8 mouse cellular contexts compared by ENCODE assay signal in genomic region chr16:50430515-50430877, GRCm38 (mm10). TPM values are rescaled to one million over a fixed set of nuclear protein-coding genes. Genes with fewer than 3 reads are reported as not detected.
DNase-seq lines count a peak whose midpoint lies in the region; ATAC-seq and TF ChIP-seq lines count a peak whose summit lies in the region.

No protein-coding gene starts in this region.

- H3K4me2 ChIP-seq in kidney, embryonic 14.5 days (replicated peaks; ENCODE audit: low read depth, low read length), result peak overlapping the region; percentile 92
- peak overlapping the region; percentile 52 for H3K4me2 ChIP-seq in CH12.LX (ENCODE audit: insufficient read depth, low read depth, poor library complexity, severe bottlenecking)
- H3K4me2 ChIP-seq in intestine, embryonic 16.5 days (ENCODE audit: low read depth, low read length), result peak overlapping the region; percentile 96

- peak overlapping the region; percentile 89 for H3K4me3 ChIP-seq in kidney, embryonic 14.5 days (ENCODE audit: low read length)
- H3K4me3 ChIP-seq in CH12.LX (replicated peaks in 1 of 3; ENCODE audit: low read depth in 2 of 3, low read length in 2 of 3, poor library complexity in 1 of 3), result peak overlapping the region; percentile 74 to 91 (median 84)
- H3K4me3 ChIP-seq in intestine, embryonic 16.5 days (ENCODE audit: low read length), result peak overlapping the region; percentile 95

- no peak for TF ChIP-seq EP300 in CH12.LX (IDR thresholded peaks at IDR 0.05; ENCODE audit: low read length)

- H3K27me3 ChIP-seq in kidney, embryonic 14.5 days (ENCODE audit: control insufficient read depth, insufficient read depth, low read length), result no peaks in the 10 kb centered on the region
- no peaks in the 10 kb centered on the region for H3K27me3 ChIP-seq in CH12.LX (replicated peaks)
- H3K27me3 ChIP-seq in intestine, embryonic 16.5 days (replicated peaks; ENCODE audit: control insufficient read depth, insufficient read depth, low read length), result no peaks in the 10 kb centered on the region

- H3K27ac ChIP-seq in kidney, embryonic 14.5 days (ENCODE audit: low read depth, low read length), result peak overlapping the region; percentile 62; the same call in 1 of the 2 replicates
- H3K27ac ChIP-seq in CH12.LX (ENCODE audit: insufficient read depth, low read depth), result no peak overlapping the region
- no peak overlapping the region for H3K27ac ChIP-seq in intestine, embryonic 16.5 days (ENCODE audit: low read length)

- H3K9me3 ChIP-seq in kidney, embryonic 14.5 days (ENCODE audit: control insufficient read depth, low read length), result no peaks in the 10 kb centered on the region
- no peaks in the 10 kb centered on the region for H3K9me3 ChIP-seq in CH12.LX (replicated peaks; ENCODE audit: low read length)
- H3K9me3 ChIP-seq in intestine, embryonic 16.5 days (ENCODE audit: control insufficient read depth, low read length), result no peaks in the 10 kb centered on the region

- TF ChIP-seq RAD21 in CH12.LX (IDR thresholded peaks at IDR 0.05; ENCODE audit: low read depth, low read length), result no peak

- no peak for DNase-seq in kidney, postnatal 14 days
- DNase-seq in CH12.LX (ENCODE audit: extremely low read depth), result peak; percentile 66
- peak; percentile 38 for DNase-seq in c-Kit-positive CD71-positive TER-119-positive erythroid progenitor cells, embryonic 14.5 days (ENCODE audit: low spot score)
- peak; percentile 41 for DNase-seq in retina, embryonic 14.5 days (ENCODE audit: low spot score)
- DNase-seq in urinary bladder, postnatal 14 days (ENCODE audit: low spot score), result no peak
- no peak for DNase-seq in gastrocnemius, adult 8-10 months (ENCODE audit: low spot score in 2 of 2)

- peak overlapping the region; percentile 94 for H3K9ac ChIP-seq in kidney, embryonic 14.5 days (ENCODE audit: low read depth, low read length)
- H3K9ac ChIP-seq in CH12.LX (ENCODE audit: insufficient read depth, low read depth), result peak overlapping the region; percentile 83
- peak overlapping the region; percentile 93 for H3K9ac ChIP-seq in intestine, embryonic 16.5 days (ENCODE audit: low read depth, low read length)

- H3K79me2 ChIP-seq in CH12.LX (replicated peaks; ENCODE audit: control insufficient read depth, extremely low read depth, insufficient read depth, poor library complexity, severe bottlenecking), result peaks cover 24% of the 10 kb centered on the region

- dilution Hi-C loops in CH12.LX (cut with MboI; ENCODE audit: extremely low pct_ligation_motif_present, extremely low pct_unique_long_range_greater_than_20kb, low sequenced_read_pairs), result no loop called here

- H3K4me1 ChIP-seq in kidney, embryonic 14.5 days (ENCODE audit: control insufficient read depth, insufficient read depth, low read length), result peaks cover 9% of the 10 kb centered on the region; the same call in 1 of the 2 replicates
- peaks cover 7 to 19% of the 10 kb centered on the region in 2 experiments for H3K4me1 ChIP-seq in CH12.LX (ENCODE audit: control insufficient read depth in 1 of 2, insufficient read depth in 2 of 2)
- H3K4me1 ChIP-seq in intestine, embryonic 16.5 days (ENCODE audit: control insufficient read depth, insufficient read depth, low read length), result peaks cover 3% of the 10 kb centered on the region; the same call in 1 of the 2 replicates

- TF ChIP-seq CTCF in CH12.LX (conservative IDR thresholded peaks at IDR 0.05 in 1 of 2, IDR thresholded peaks at IDR 0.05 in 1 of 2; ENCODE audit: low read depth in 2 of 2, low read length in 2 of 2), result no peak

- no peak for ATAC-seq in kidney, embryonic 14.5 days (ENCODE audit: low FRiP score, low TSS enrichment)
- ATAC-seq in intestine, embryonic 16.5 days, result no peak

- in situ Hi-C loops in CH12.LX (cut with MboI; ENCODE audit: low pct_ligation_motif_present, low pct_unique_long_range_greater_than_20kb, low sequenced_read_pairs), result loop anchor here (10.0 kb wide), 1 partner anchor 84 kb away; no protein-coding TSS in a partner anchor

- WGBS in kidney, embryonic 14.5 days, result under 1% methylated on average over 12 of the region's 12 CpGs
- WGBS in intestine, embryonic 16.5 days, result 0% methylated on average over 12 of the region's 12 CpGs

- no peak; the same call in 1 of the 2 replicates for TF ChIP-seq POLR2A in CH12.LX (IDR thresholded peaks at IDR 0.05; ENCODE audit: low read depth, low read length)

- H3K36me3 ChIP-seq in kidney, embryonic 14.5 days (ENCODE audit: control insufficient read depth, insufficient read depth, low read length), result peaks cover 2% of the 10 kb centered on the region; the same call in 1 of the 2 replicates
- H3K36me3 ChIP-seq in CH12.LX (replicated peaks in 1 of 2; ENCODE audit: control insufficient read depth in 1 of 2, insufficient read depth in 1 of 2, low read length in 1 of 2), result peaks cover 4 to 28% of the 10 kb centered on the region in 2 experiments
- H3K36me3 ChIP-seq in intestine, embryonic 16.5 days (ENCODE audit: control insufficient read depth, insufficient read depth, low read length), result no peaks in the 10 kb centered on the region

TF ChIP-seq in CH12.LX, 34 proteins besides CTCF, POLR2A, EP300 and RAD21:
- 0 out of 2 replicates have a peak, but pooled peaks have one; percentile 3 for TF ChIP-seq BHLHE40 (IDR thresholded peaks at IDR 0.05; ENCODE audit: low read depth, low read length)
- no peak for TF ChIP-seq USF1 (IDR thresholded peaks at IDR 0.05; ENCODE audit: low read depth, low read length)
- no peak for TF ChIP-seq E2F4 (IDR thresholded peaks at IDR 0.05; ENCODE audit: insufficient replicate concordance, low read depth, low read length)
- TF ChIP-seq MAZ (IDR thresholded peaks at IDR 0.05; ENCODE audit: low read depth, low read length), result peak; percentile 73; the same call in 1 of the 2 replicates
- no peak for TF ChIP-seq KAT2A (IDR thresholded peaks at IDR 0.05; ENCODE audit: insufficient replicate concordance, low read length)
- TF ChIP-seq POLR2AphosphoS2 (IDR thresholded peaks at IDR 0.05; ENCODE audit: low read depth, low read length), result no peak
- TF ChIP-seq SIN3A (IDR thresholded peaks at IDR 0.05; ENCODE audit: low read length), result no peak
- no peak for TF ChIP-seq ETS1 (conservative IDR thresholded peaks at IDR 0.05; ENCODE audit: low read depth, low read length)
- no peak for TF ChIP-seq TBP (conservative IDR thresholded peaks at IDR 0.05; ENCODE audit: low read depth, low read length)
- peak; percentile 1; the same call in 1 of the 2 replicates for TF ChIP-seq TCF12 (IDR thresholded peaks at IDR 0.05; ENCODE audit: low read depth, low read length)
- no peak for TF ChIP-seq PAX5 (IDR thresholded peaks at IDR 0.05; ENCODE audit: low read length)
- TF ChIP-seq JUN (IDR thresholded peaks at IDR 0.05; ENCODE audit: insufficient read depth, low read depth, low read length), result no peak
- no peak; the same call in 1 of the 2 replicates for TF ChIP-seq ZNF384 (IDR thresholded peaks at IDR 0.05; ENCODE audit: low read depth, low read length)
- TF ChIP-seq MAFK (IDR thresholded peaks at IDR 0.05; ENCODE audit: insufficient replicate concordance, low read length), result no peak
- TF ChIP-seq GABPA (IDR thresholded peaks at IDR 0.05; ENCODE audit: insufficient replicate concordance, low read depth, low read length), result no peak
- no peak for TF ChIP-seq CHD1 (IDR thresholded peaks at IDR 0.05; ENCODE audit: low read depth, low read length)

RNA-seq across cellular contexts. Expression of gene Bbx, which starts 1.7 kb away (rescaled TPM):
- 52.4 and 64.9 TPM in 2 replicates for polyA plus RNA-seq in kidney, embryonic 14.5 days (2014; fragmentation: Nextera tagmentation; extraction: Ambion mirVana)
- total RNA-seq in CH12.LX (2012; rRNA removed) (22.1 and 26.2 TPM in 2 replicates), CH12.LX (2014; rRNA removed) (20.6 and 22.1 TPM in 2 replicates)
- polyA plus RNA-seq in CH12.LX (2012; ENCODE audit: insufficient read length, low read depth), result 20.7 and 21.6 TPM in 2 replicates
- 28.8 and 30.7 TPM in 2 replicates for polyA plus RNA-seq in intestine, embryonic 16.5 days (2015; fragmentation: Nextera tagmentation; extraction: Ambion mirVana)
- total RNA-seq in gastrocnemius, adult 8-10 months (2022), result 10 to 100 TPM in 1 of 4 experiments, 1 to 10 TPM in 3; 8.5 to 11.6 (median 9.0) TPM

Comparison
In these comparisons a context has a peak if more than half of its experiments do, and no peak if none do; other contexts are left out.
1. DNase-seq: peak in CH12.LX (single experiment), c-Kit-positive CD71-positive TER-119-positive erythroid progenitor cells, embryonic 14.5 days (single experiment) and retina, embryonic 14.5 days (single experiment); none in kidney, postnatal 14 days (single experiment), urinary bladder, postnatal 14 days (single experiment) and gastrocnemius, adult 8-10 months (0 of 2).
2. Peak in every context shown above with its lines, with median percentiles within 50 percentile points of each other: H3K4me2 ChIP-seq, H3K4me3 ChIP-seq and H3K9ac ChIP-seq.